Mouse (Mus musculus) intestine, postnatal 0 days (tissue): Measurements from ENCODE around the gene Dnajc5g. TPM values are rescaled to one million over a fixed set of nuclear protein-coding genes. Genes with fewer than 3 reads are reported as not detected.

ENCODE experiments used
- ATAC-seq: fragments of 200-750 bp; cut with Nextera tagmentation; 2 replicates; pipeline ENCODE4 v1.8.0; 2017; ENCODE audit warnings: mild to moderate bottlenecking, moderate TSS enrichment, moderate library complexity
- H3K27ac ChIP-seq: fragments of 300-500 bp; sonication (generic); 2 replicates; pipeline ENCODE4 v1.5.1; 2014; ENCODE audit warnings: mild to moderate bottlenecking, low read depth, low read length, moderate library complexity
- H3K27me3 ChIP-seq: fragments of 300-500 bp; sonication (generic); replicated peaks from 2 replicates; pipeline ENCODE4 v1.6.1; 2014; ENCODE audit warnings: low read length, mixed read lengths; ENCODE audit not compliant: control insufficient read depth, insufficient read depth
- H3K36me3 ChIP-seq: fragments of 300-500 bp; sonication (generic); 2 replicates; pipeline ENCODE4 v1.6.1; 2014; ENCODE audit warnings: mild to moderate bottlenecking, moderate library complexity; ENCODE audit not compliant: control insufficient read depth, insufficient read depth
- H3K4me1 ChIP-seq: fragments of 300-500 bp; sonication (generic); replicated peaks from 2 replicates; pipeline ENCODE4 v1.6.1; 2014; ENCODE audit warnings: antibody characterized with exemption, low read length, mixed read lengths; ENCODE audit not compliant: control insufficient read depth, insufficient read depth
- H3K4me2 ChIP-seq: fragments of 300-500 bp; sonication (generic); replicated peaks from 2 replicates; pipeline ENCODE4 v1.6.1; 2014; ENCODE audit warnings: low read depth, mild to moderate bottlenecking, moderate library complexity
- H3K4me3 ChIP-seq: fragments of 300-500 bp; sonication (generic); 2 replicates; pipeline ENCODE4 v1.5.1; 2014; ENCODE audit warnings: low read depth, low read length
- H3K9ac ChIP-seq: fragments of 300-500 bp; sonication (generic); 2 replicates; pipeline ENCODE4 v1.6.1; 2014; ENCODE audit warnings: mild to moderate bottlenecking, low read depth, low read length
- H3K9me3 ChIP-seq: fragments of 300-500 bp; sonication (generic); 2 replicates; pipeline ENCODE4 v1.6.1; 2016; ENCODE audit warnings: mixed run types; ENCODE audit not compliant: control insufficient read depth
- CTCF ChIP-seq: sonication (generic); IDR thresholded peaks from 2 replicates; pipeline ENCODE4 v1.5.1; 2016; ENCODE audit warnings: low read depth, mild to moderate bottlenecking, control low read depth, antibody characterized with exemption, moderate library complexity
- WGBS: fragments of 180-500 bp; shearing (Covaris S2); extraction: QIAGEN DNeasy Blood & Tissue Kit; methylation state at CpG from one replicate; pipeline ENCODE4 v1.1.7; 2014; 5-methylcytosine and 5-hydroxymethylcytosine counted together
- polyA plus RNA-seq: library from polyadenylated mRNA; unstranded; fragments of >200 nt; fragmentation: Nextera tagmentation; extraction: Ambion mirVana; gene quantifications from 2 replicates; pipeline ENCODE4 v1.2.1, GENCODE M21; 2015

The Dnajc5g gene
- polyA plus RNA-seq, 1 experiment from 2014 or later = not detected

- no peak overlapping the region for H3K9ac ChIP-seq
- no peak; the same call in 1 of the 2 replicates for ATAC-seq
- H3K36me3 ChIP-seq = no peaks in the 10 kb centered on the region
- no peaks in the 10 kb centered on the region for H3K9me3 ChIP-seq
- 29% methylated on average over 7 of the region's 7 CpGs for WGBS
- no peaks in the 10 kb centered on the region for H3K4me1 ChIP-seq
- H3K4me3 ChIP-seq = no peak overlapping the region
- no peak overlapping the region for H3K27ac ChIP-seq
- TF ChIP-seq CTCF = peak; percentile 19; the same call in 1 of the 2 replicates
- H3K4me2 ChIP-seq = no peak overlapping the region
- peaks cover 19% of the 10 kb centered on the region for H3K27me3 ChIP-seq
These were observed 19.5 kb upstream of the Dnajc5g start for GRCm38 (mm10) chr5:31086606-31087005.

- H3K4me1 ChIP-seq = no peaks in the 10 kb centered on the region
- WGBS = 64% methylated on average over 2 of the region's 2 CpGs
- TF ChIP-seq CTCF = no peak
- no peak overlapping the region for H3K4me2 ChIP-seq
- no peak overlapping the region for H3K9ac ChIP-seq
- ATAC-seq = no peak
- H3K36me3 ChIP-seq = no peaks in the 10 kb centered on the region
- no peak overlapping the region for H3K27ac ChIP-seq
- no peak overlapping the region for H3K4me3 ChIP-seq
- H3K27me3 ChIP-seq = peaks cover 24% of the 10 kb centered on the region
- no peaks in the 10 kb centered on the region for H3K9me3 ChIP-seq
These were observed 19.0 kb upstream of the Dnajc5g start for GRCm38 (mm10) chr5:31087131-31087530.

- no peaks in the 10 kb centered on the region for H3K9me3 ChIP-seq
- TF ChIP-seq CTCF = no peak
- peak overlapping the region; percentile 79 for H3K4me2 ChIP-seq
- H3K9ac ChIP-seq = no peak overlapping the region
- H3K27ac ChIP-seq = no peak overlapping the region
- WGBS = 4% methylated on average over 35 of the region's 53 CpGs
- H3K4me3 ChIP-seq = peak overlapping the region; percentile 47
- peaks cover 73% of the 10 kb centered on the region for H3K27me3 ChIP-seq
- H3K4me1 ChIP-seq = peaks cover 3% of the 10 kb centered on the region; the same call in 1 of the 2 replicates
- H3K36me3 ChIP-seq = no peaks in the 10 kb centered on the region
- no peak for ATAC-seq
These were observed 13.7 kb upstream of the Dnajc5g start for GRCm38 (mm10) chr5:31092231-31092975.

GRCm38 (mm10) chr5:31093151-31094041 lies 12.7 kb upstream of the Dnajc5g start:
- Histone ChIP-seq H3K9ac (peak overlapping the region; percentile 17; the same call in 1 of the 2 replicates), H3K9me3 (no peaks in the 10 kb centered on the region), H3K27ac (no peak overlapping the region), H3K4me1 (peaks cover 3% of the 10 kb centered on the region; the same call in 1 of the 2 replicates), H3K27me3 (peaks cover 74% of the 10 kb centered on the region), H3K4me3 (peak overlapping the region; percentile 47), H3K4me2 (peak overlapping the region; percentile 79), H3K36me3 (no peaks in the 10 kb centered on the region)
- under 1% methylated on average over 37 of the region's 54 CpGs for WGBS
- no peak for TF ChIP-seq CTCF
- ATAC-seq = peak; percentile 39

GRCm38 (mm10) chr5:31094100-31094798 lies 11.8 kb upstream of the Dnajc5g start:
- no peak overlapping the region for H3K9ac ChIP-seq
- no peaks in the 10 kb centered on the region for H3K9me3 ChIP-seq
- H3K36me3 ChIP-seq = no peaks in the 10 kb centered on the region
- peaks cover 3% of the 10 kb centered on the region; the same call in 1 of the 2 replicates for H3K4me1 ChIP-seq
- H3K4me2 ChIP-seq = peak overlapping the region; percentile 79
- no peak for ATAC-seq
- 2% methylated on average over 29 of the region's 29 CpGs for WGBS
- H3K27ac ChIP-seq = no peak overlapping the region
- peak overlapping the region; percentile 47 for H3K4me3 ChIP-seq
- H3K27me3 ChIP-seq = peaks cover 72% of the 10 kb centered on the region
- TF ChIP-seq CTCF = no peak
